ENCODE assay signal across 10 mouse cellular contexts in the genomic region with DNA sequence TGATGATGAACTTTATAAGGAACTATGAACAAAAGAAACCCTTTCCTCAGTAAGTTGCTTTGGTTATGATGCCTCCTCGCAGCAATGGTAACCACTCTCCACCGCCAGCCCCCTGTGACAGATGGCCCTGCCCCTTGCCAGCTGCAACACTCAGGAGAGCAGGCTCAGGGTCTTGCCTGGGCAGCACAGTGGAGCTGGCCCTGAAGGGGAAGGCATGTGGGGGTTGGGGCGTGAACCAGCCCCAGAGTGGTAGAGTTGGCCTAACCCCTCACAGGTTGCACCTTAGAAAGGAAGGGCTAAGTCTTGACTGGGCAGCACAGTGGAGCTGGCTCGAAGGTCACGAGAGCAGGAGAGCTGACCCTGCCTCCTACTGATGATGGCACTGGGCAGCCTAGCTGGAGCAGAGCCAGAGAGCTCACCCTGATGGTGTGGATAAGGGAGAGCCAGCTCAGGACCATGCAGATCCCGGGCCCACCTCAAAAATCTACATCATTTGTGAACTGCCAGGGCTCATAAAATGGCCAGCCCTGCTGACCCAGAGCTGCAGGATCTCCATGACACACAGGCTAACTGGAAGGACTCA. TPM values are rescaled to one million over a fixed set of nuclear protein-coding genes. Genes with fewer than 3 reads are reported as not detected.
A peak's percentile ranks its signal among the peaks of the same experiment; 100 is the strongest.
DNase-seq lines count a peak whose midpoint lies in the region; ATAC-seq and TF ChIP-seq lines count a peak whose summit lies in the region.
"Had no signal": no experiment of that assay in that cellular context is flagged by ENCODE, and none has a peak within 500 bp of the region (broad histone marks: within the 10 kb centered on the region; RNA-seq: fewer than 3 reads in every experiment).

No protein-coding gene starts in this region.

- no peak for DNase-seq in liver, embryonic 11.5 days (ENCODE audit: low spot score)
- no peak for DNase-seq in liver
- DNase-seq in hindbrain, embryonic 14.5 days (ENCODE audit: low spot score) = no peak
- no peak for DNase-seq in limb, embryonic 14.5 days (ENCODE audit: low spot score)
- no peak for DNase-seq in layer of hippocampus, adult 9-11 months
- no peak for DNase-seq in heart, postnatal 25 days (ENCODE audit: low spot score)
- no peak for DNase-seq in adipocyte (ENCODE audit: low spot score)
- DNase-seq: gastrocnemius, postnatal 36 days; lung, adult 18-20 months had no signal

- H3K4me3 ChIP-seq in liver, embryonic 11.5 days (ENCODE audit: low read depth, low read length) = no peak overlapping the region
- H3K4me3 ChIP-seq in embryonic facial prominence, embryonic 12.5 days = no peak overlapping the region
- H3K4me3 ChIP-seq in hindbrain, embryonic 14.5 days (replicated peaks; ENCODE audit: low read length) = no peak overlapping the region
- no peak overlapping the region for H3K4me3 ChIP-seq in limb, embryonic 14.5 days (replicated peaks; ENCODE audit: low read length)

- no peak overlapping the region for H3K9ac ChIP-seq in liver, embryonic 11.5 days (ENCODE audit: low read depth, low read length)
- no peak overlapping the region for H3K9ac ChIP-seq in embryonic facial prominence, embryonic 12.5 days
- H3K9ac ChIP-seq in hindbrain, embryonic 14.5 days = no peak overlapping the region
- H3K9ac ChIP-seq in limb, embryonic 14.5 days (ENCODE audit: low read depth, low read length, severe bottlenecking) = no peak overlapping the region

- no peaks in the 10 kb centered on the region for H3K9me3 ChIP-seq in liver, embryonic 11.5 days (ENCODE audit: control insufficient read depth, low read length)
- H3K9me3 ChIP-seq in embryonic facial prominence, embryonic 12.5 days = no peaks in the 10 kb centered on the region
- no peaks in the 10 kb centered on the region for H3K9me3 ChIP-seq in hindbrain, embryonic 14.5 days (ENCODE audit: control insufficient read depth, low read length)
- H3K9me3 ChIP-seq in limb, embryonic 14.5 days (ENCODE audit: control insufficient read depth, low read length) = no peaks in the 10 kb centered on the region

- peak; percentile 64 for ATAC-seq in liver, embryonic 11.5 days (replicated peaks; ENCODE audit: low FRiP score)
- peak; percentile 53 for ATAC-seq in embryonic facial prominence, embryonic 12.5 days (ENCODE audit: insufficient number of reproducible peaks, insufficient read depth, low FRiP score, low TSS enrichment)
- ATAC-seq in hindbrain, embryonic 14.5 days (ENCODE audit: low FRiP score) = 0 out of 2 replicates have a peak, but pooled peaks have one; percentile 44
- 0 out of 2 replicates have a peak, but pooled peaks have one; percentile 7 for ATAC-seq in limb, embryonic 14.5 days (ENCODE audit: low FRiP score, low read depth)

- peaks cover 39% of the 10 kb centered on the region for H3K36me3 ChIP-seq in liver, embryonic 11.5 days (ENCODE audit: control insufficient read depth, insufficient read depth, low read length)
- H3K36me3 ChIP-seq in embryonic facial prominence, embryonic 12.5 days = peaks cover 44% of the 10 kb centered on the region
- peaks cover 42% of the 10 kb centered on the region for H3K36me3 ChIP-seq in hindbrain, embryonic 14.5 days (replicated peaks; ENCODE audit: control insufficient read depth, insufficient read depth)
- peaks cover 43% of the 10 kb centered on the region for H3K36me3 ChIP-seq in limb, embryonic 14.5 days (ENCODE audit: control insufficient read depth, insufficient read depth, low read length)

- no peaks in the 10 kb centered on the region for H3K4me1 ChIP-seq in liver, embryonic 11.5 days (replicated peaks; ENCODE audit: control insufficient read depth, insufficient read depth, low read length)
- H3K4me1 ChIP-seq in embryonic facial prominence, embryonic 12.5 days = no peaks in the 10 kb centered on the region
- no peaks in the 10 kb centered on the region for H3K4me1 ChIP-seq in hindbrain, embryonic 14.5 days (replicated peaks; ENCODE audit: control insufficient read depth, insufficient read depth, low read length)
- H3K4me1 ChIP-seq in limb, embryonic 14.5 days (ENCODE audit: control insufficient read depth, insufficient read depth, low read length) = no peaks in the 10 kb centered on the region

- no peak overlapping the region for H3K27ac ChIP-seq in liver, embryonic 11.5 days (ENCODE audit: low read depth, low read length)
- no peak overlapping the region for H3K27ac ChIP-seq in embryonic facial prominence, embryonic 12.5 days
- no peak overlapping the region for H3K27ac ChIP-seq in hindbrain, embryonic 14.5 days
- no peak overlapping the region for H3K27ac ChIP-seq in limb, embryonic 14.5 days (replicated peaks; ENCODE audit: low read depth, low read length)

- no peak for TF ChIP-seq POLR2A in limb, embryonic 14.5 days (IDR thresholded peaks at IDR 0.05; ENCODE audit: borderline replicate concordance, extremely low read depth, insufficient read depth, insufficient read length)

- H3K4me2 ChIP-seq in liver, embryonic 11.5 days = no peak overlapping the region
- no peak overlapping the region for H3K4me2 ChIP-seq in embryonic facial prominence, embryonic 12.5 days (replicated peaks)
- H3K4me2 ChIP-seq in hindbrain, embryonic 14.5 days (replicated peaks) = no peak overlapping the region
- H3K4me2 ChIP-seq in limb, embryonic 14.5 days (replicated peaks; ENCODE audit: low read depth, low read length, severe bottlenecking) = no peak overlapping the region

- whole genome bisulfite sequencing in liver, embryonic 11.5 days = 64% methylated on average over 6 of the region's 6 CpGs
- 69% methylated on average over 6 of the region's 6 CpGs for WGBS in embryonic facial prominence, embryonic 12.5 days
- 76% methylated on average over 6 of the region's 6 CpGs for WGBS in hindbrain, embryonic 14.5 days
- 59% methylated on average over 6 of the region's 6 CpGs for WGBS in limb, embryonic 14.5 days

- H3K27me3 ChIP-seq in liver, embryonic 11.5 days (replicated peaks; ENCODE audit: control insufficient read depth, insufficient read depth, low read length) = no peaks in the 10 kb centered on the region
- no peaks in the 10 kb centered on the region for H3K27me3 ChIP-seq in embryonic facial prominence, embryonic 12.5 days
- H3K27me3 ChIP-seq in hindbrain, embryonic 14.5 days (ENCODE audit: control insufficient read depth, insufficient read depth, low read length) = no peaks in the 10 kb centered on the region
- no peaks in the 10 kb centered on the region for H3K27me3 ChIP-seq in limb, embryonic 14.5 days (ENCODE audit: control insufficient read depth, insufficient read depth, low read length)

- intact Hi-C loops in heart, postnatal 25 days (cut with DNase I) = no loop called here

RNA-seq across cellular contexts. Expression of a gene that starts 11.0 kb away (rescaled TPM):
- 141 and 151 TPM in 2 replicates for polyA plus RNA-seq in liver, embryonic 11.5 days (2014; fragmentation: Nextera tagmentation; extraction: Ambion mirVana)
- 105 and 106 TPM in 2 replicates for polyA plus RNA-seq in embryonic facial prominence, embryonic 12.5 days (2016; fragmentation: Nextera tagmentation; extraction: Ambion mirVana)
- polyA plus RNA-seq in hindbrain, embryonic 14.5 days (2014; fragmentation: Nextera tagmentation; extraction: Ambion mirVana) = 68.1 and 69.9 TPM in 2 replicates
- 62.9 and 71.2 TPM in 2 replicates for polyA plus RNA-seq in limb, embryonic 14.5 days (2012; rRNA removed)
- polyA plus RNA-seq in limb, embryonic 14.5 days (2014; fragmentation: Nextera tagmentation; extraction: Ambion mirVana) = 92.4 and 93.4 TPM in 2 replicates
- 10 to 100 TPM; 22.5 to 23.8 TPM for total RNA-seq in heart, postnatal 25 days (2021)

RNA-seq across cellular contexts. Expression of a gene that starts 18.1 kb away (rescaled TPM):
- polyA plus RNA-seq in liver, embryonic 11.5 days (2014; fragmentation: Nextera tagmentation; extraction: Ambion mirVana) = 76.2 and 78.8 TPM in 2 replicates
- 114 and 116 TPM in 2 replicates for polyA plus RNA-seq in embryonic facial prominence, embryonic 12.5 days (2016; fragmentation: Nextera tagmentation; extraction: Ambion mirVana)
- polyA plus RNA-seq in hindbrain, embryonic 14.5 days (2014; fragmentation: Nextera tagmentation; extraction: Ambion mirVana) = 117 and 121 TPM in 2 replicates
- polyA plus RNA-seq in limb, embryonic 14.5 days (2012; rRNA removed) = 132 and 137 TPM in 2 replicates
- 108 and 120 TPM in 2 replicates for polyA plus RNA-seq in limb, embryonic 14.5 days (2014; fragmentation: Nextera tagmentation; extraction: Ambion mirVana)
- 10 to 100 TPM; 76.6 to 89.2 TPM for total RNA-seq in heart, postnatal 25 days (2021)

RNA-seq across cellular contexts. Expression of a gene that starts 26.6 kb away (rescaled TPM):
- polyA plus RNA-seq in liver, embryonic 11.5 days (2014; fragmentation: Nextera tagmentation; extraction: Ambion mirVana) = 0.06 and 0.23 TPM in 2 replicates
- polyA plus RNA-seq in embryonic facial prominence, embryonic 12.5 days (2016; fragmentation: Nextera tagmentation; extraction: Ambion mirVana) = 0.05 and 0.08 TPM in 2 replicates
- polyA plus RNA-seq in hindbrain, embryonic 14.5 days (2014; fragmentation: Nextera tagmentation; extraction: Ambion mirVana) = 0.04 and 0.14 TPM in 2 replicates
- polyA plus RNA-seq in limb, embryonic 14.5 days (2012; rRNA removed) = 0.23 and 0.46 TPM in 2 replicates
- 0.15 and 0.25 TPM in 2 replicates for polyA plus RNA-seq in limb, embryonic 14.5 days (2014; fragmentation: Nextera tagmentation; extraction: Ambion mirVana)
- not detected for total RNA-seq in heart, postnatal 25 days (2021)

RNA-seq across cellular contexts. Expression of a gene that starts 34.9 kb away (rescaled TPM):
- 124 and 131 TPM in 2 replicates for polyA plus RNA-seq in liver, embryonic 11.5 days (2014; fragmentation: Nextera tagmentation; extraction: Ambion mirVana)
- 96.0 and 99.9 TPM in 2 replicates for polyA plus RNA-seq in embryonic facial prominence, embryonic 12.5 days (2016; fragmentation: Nextera tagmentation; extraction: Ambion mirVana)
- polyA plus RNA-seq in hindbrain, embryonic 14.5 days (2014; fragmentation: Nextera tagmentation; extraction: Ambion mirVana) = 123 and 130 TPM in 2 replicates
- 59.2 and 66.3 TPM in 2 replicates for polyA plus RNA-seq in limb, embryonic 14.5 days (2012; rRNA removed)
- polyA plus RNA-seq in limb, embryonic 14.5 days (2014; fragmentation: Nextera tagmentation; extraction: Ambion mirVana) = 79.4 and 86.6 TPM in 2 replicates
- 1,000 to 10,000 TPM; 1,619 to 1,687 TPM for total RNA-seq in heart, postnatal 25 days (2021)

RNA-seq across cellular contexts. Expression of a gene that starts 56.4 kb away (rescaled TPM):
- 31.9 and 32.4 TPM in 2 replicates for polyA plus RNA-seq in liver, embryonic 11.5 days (2014; fragmentation: Nextera tagmentation; extraction: Ambion mirVana)
- polyA plus RNA-seq in embryonic facial prominence, embryonic 12.5 days (2016; fragmentation: Nextera tagmentation; extraction: Ambion mirVana) = 49.5 and 50.8 TPM in 2 replicates
- 57.0 and 57.7 TPM in 2 replicates for polyA plus RNA-seq in hindbrain, embryonic 14.5 days (2014; fragmentation: Nextera tagmentation; extraction: Ambion mirVana)
- polyA plus RNA-seq in limb, embryonic 14.5 days (2012; rRNA removed) = 45.9 and 51.6 TPM in 2 replicates
- polyA plus RNA-seq in limb, embryonic 14.5 days (2014; fragmentation: Nextera tagmentation; extraction: Ambion mirVana) = 32.1 and 38.5 TPM in 2 replicates
- 10 to 100 TPM; 59.3 to 59.6 TPM for total RNA-seq in heart, postnatal 25 days (2021)

Comparison
In these comparisons a context has a peak if more than half of its experiments do, and no peak if none do; other contexts are left out.
1. ATAC-seq: peak in every context shown above with its lines; median percentile 64 in liver, embryonic 11.5 days; 53 in embryonic facial prominence, embryonic 12.5 days; 44 in hindbrain, embryonic 14.5 days; 7 in limb, embryonic 14.5 days.